Mouse (Mus musculus): ENCODE data around the gene Cavin1.

DNA sequence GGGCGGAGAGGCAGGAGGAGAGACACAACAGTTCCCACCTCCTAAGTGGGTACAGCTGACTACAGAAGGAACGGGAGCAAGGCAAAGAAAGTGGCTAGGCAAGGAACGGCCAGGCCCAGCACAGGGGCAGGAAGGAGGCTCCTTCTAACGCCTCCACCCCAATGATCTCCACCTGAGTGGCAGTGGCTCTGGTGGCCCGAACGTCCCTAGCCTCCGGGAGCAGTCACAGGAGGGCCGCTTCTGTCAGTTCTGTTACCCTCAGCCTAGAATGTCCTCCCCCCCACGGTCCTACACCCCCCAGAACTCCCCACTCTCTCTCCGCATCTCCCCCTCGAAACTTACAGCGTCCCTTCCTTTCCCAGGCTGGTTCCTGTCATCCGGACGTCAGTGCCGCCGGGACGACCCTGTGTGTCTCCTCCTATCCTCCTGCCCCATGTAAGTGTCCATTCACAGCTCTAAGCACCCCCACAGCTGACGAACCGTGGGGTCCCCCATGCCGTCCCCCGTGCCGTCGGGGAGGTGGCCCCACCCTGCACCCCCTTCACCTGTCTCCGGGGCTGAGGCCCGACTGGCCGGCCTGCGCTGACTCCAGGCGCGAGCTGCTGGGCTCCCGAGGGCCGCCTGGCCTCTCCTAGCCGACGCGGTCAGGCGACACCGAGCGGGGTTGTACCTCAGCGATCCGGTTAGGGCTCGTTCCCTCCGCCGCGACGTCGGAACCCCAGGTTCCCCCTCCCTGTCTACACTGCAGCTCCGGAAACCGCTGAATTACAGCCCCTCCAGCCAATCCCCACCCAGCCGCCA, 31.8 kb downstream of the Cavin1 start:
- TF ChIP-seq CTCF (IDR thresholded peaks at IDR 0.05; ENCODE audit: extremely low read depth, insufficient read length, insufficient replicate concordance, low read depth, low read length) = no peak
- TF ChIP-seq POLR2A (IDR thresholded peaks at IDR 0.05; ENCODE audit: low read depth, low read length) = peak; percentile 95
